Mouse (Mus musculus): ENCODE data around the gene Tufm. TPM values are rescaled to one million over a fixed set of nuclear protein-coding genes. Genes with fewer than 3 reads are reported as not detected.

Tufm gene
- polyA plus RNA-seq, 1 experiment from 2014 or later: 140 TPM

Other genes starting within 250 kb of the Tufm start
- gene Sbk1, start 214.7 kb upstream of the Tufm start, polyA plus RNA-seq (2014; fragmentation: Nextera tagmentation; extraction: Ambion mirVana): 137 and 161 TPM in 2 replicates
- gene Lat, start 117.8 kb upstream of the Tufm start, polyA plus RNA-seq (2014; fragmentation: Nextera tagmentation; extraction: Ambion mirVana): 1.9 and 3.0 TPM in 2 replicates
- 36.0 and 39.3 TPM in 2 replicates for gene Spns1, start 109.9 kb upstream of the Tufm start, polyA plus RNA-seq (2014; fragmentation: Nextera tagmentation; extraction: Ambion mirVana)
- gene Nfatc2ip, start 90.6 kb upstream of the Tufm start, polyA plus RNA-seq (2014; fragmentation: Nextera tagmentation; extraction: Ambion mirVana): 4.8 and 5.2 TPM in 2 replicates
- not detected in 2 replicates for gene Cd19, start 72.5 kb upstream of the Tufm start, polyA plus RNA-seq (2014; fragmentation: Nextera tagmentation; extraction: Ambion mirVana)
- 19.5 and 20.2 TPM in 2 replicates for gene Rabep2, start 58.6 kb upstream of the Tufm start, polyA plus RNA-seq (2014; fragmentation: Nextera tagmentation; extraction: Ambion mirVana)
- 2.7 and 3.0 TPM in 2 replicates for gene Atp2a1, start 24.3 kb upstream of the Tufm start, polyA plus RNA-seq (2014; fragmentation: Nextera tagmentation; extraction: Ambion mirVana)
- gene Sh2b1, start 11.9 kb upstream of the Tufm start, polyA plus RNA-seq (2014; fragmentation: Nextera tagmentation; extraction: Ambion mirVana): 38.0 and 41.0 TPM in 2 replicates
- 54.5 and 55.1 TPM in 2 replicates for gene Atxn2l, start 16.1 kb downstream of the Tufm start, polyA plus RNA-seq (2014; fragmentation: Nextera tagmentation; extraction: Ambion mirVana)
- 187 and 194 TPM in 2 replicates for gene Eif3c, start 79.0 kb downstream of the Tufm start, polyA plus RNA-seq (2014; fragmentation: Nextera tagmentation; extraction: Ambion mirVana)
- gene Apobr, start 97.6 kb downstream of the Tufm start, polyA plus RNA-seq (2014; fragmentation: Nextera tagmentation; extraction: Ambion mirVana): 0.35 and 0.71 TPM in 2 replicates
- gene Cln3, start 98.5 kb downstream of the Tufm start, polyA plus RNA-seq (2014; fragmentation: Nextera tagmentation; extraction: Ambion mirVana): 25.5 and 26.7 TPM in 2 replicates
- gene Il27, start 107.6 kb downstream of the Tufm start, polyA plus RNA-seq (2014; fragmentation: Nextera tagmentation; extraction: Ambion mirVana): not detected in 2 replicates
- gene Nupr1, start 143.5 kb downstream of the Tufm start, polyA plus RNA-seq (2014; fragmentation: Nextera tagmentation; extraction: Ambion mirVana): 1.3 and 2.4 TPM in 2 replicates
- 44.8 and 49.3 TPM in 2 replicates for gene Sgf29, start 161.9 kb downstream of the Tufm start, polyA plus RNA-seq (2014; fragmentation: Nextera tagmentation; extraction: Ambion mirVana)
- 0.25 and 0.52 TPM in 2 replicates for gene Sult1a1, start 189.1 kb downstream of the Tufm start, polyA plus RNA-seq (2014; fragmentation: Nextera tagmentation; extraction: Ambion mirVana)
- 164 and 176 TPM in 2 replicates for gene Bola2, start 208.0 kb downstream of the Tufm start, polyA plus RNA-seq (2014; fragmentation: Nextera tagmentation; extraction: Ambion mirVana)
- gene Slx1b, start 208.4 kb downstream of the Tufm start, polyA plus RNA-seq (2014; fragmentation: Nextera tagmentation; extraction: Ambion mirVana): 9.8 and 10.7 TPM in 2 replicates
- gene Coro1a, start 220.4 kb downstream of the Tufm start, polyA plus RNA-seq (2014; fragmentation: Nextera tagmentation; extraction: Ambion mirVana): 45.3 and 47.8 TPM in 2 replicates

Measured in hindbrain, embryonic 11.5 days (tissue).